Mouse (Mus musculus) embryo, embryonic 11 days (tissue): ENCODE measurements at regions not wholly inside any gene's neighbourhood (a gene's known extent, or its start where the extent isn't known, plus 50 kb on each side); places are given as distances from the start of the nearest gene placed in this dataset.
"Not testable (repeated sequence)": the region's sequence is repeated elsewhere in the genome, so short reads cannot be mapped to it uniquely, and the experiment has no call there.

ENCODE experiments used
- DNase-seq: peaks from one replicate; pipeline ENCODE4 v3.0.0-alpha.2; 2015

DNA sequence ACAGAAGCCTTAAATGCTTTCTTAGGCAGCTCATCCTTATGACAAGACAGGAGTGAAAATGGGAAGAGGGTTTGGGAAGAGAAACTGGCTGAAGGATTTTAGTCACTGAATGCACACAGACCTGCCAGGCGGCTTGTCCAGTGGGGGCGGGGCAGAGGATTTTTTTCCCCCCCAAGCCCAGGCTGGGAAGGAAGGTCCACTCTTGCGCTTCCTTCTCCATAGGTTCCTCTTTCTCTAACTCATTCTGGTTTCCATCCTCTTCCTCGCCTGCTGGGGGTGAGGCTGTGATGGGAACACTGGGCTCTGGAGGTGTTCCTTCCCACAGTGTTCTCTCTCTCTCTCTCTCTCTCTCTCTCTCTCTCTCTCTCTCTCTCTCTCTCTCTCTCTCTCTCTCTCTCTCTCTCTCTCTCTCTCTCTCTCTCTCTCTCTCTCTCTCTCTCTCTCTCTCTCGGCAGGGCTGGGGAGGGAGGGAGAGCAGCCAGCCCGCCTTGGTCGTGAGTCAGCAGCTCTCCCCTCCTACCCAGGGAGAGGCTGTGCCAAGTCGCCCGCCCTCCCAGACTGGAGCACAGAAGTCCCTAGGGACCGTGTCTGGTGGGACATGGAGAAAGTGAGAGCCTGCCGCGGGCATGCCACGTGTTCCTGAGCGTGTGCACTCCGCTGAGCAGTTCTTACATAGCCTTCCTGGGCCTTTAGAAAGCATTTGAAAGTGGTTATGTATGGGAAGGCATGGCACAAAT lies 150.0 kb downstream of the Kcnrg start:
- peak; percentile 80 for DNase-seq

- no peak for DNase-seq
Observed at GRCm38 (mm10) chr14:61757823-61758175, 150.5 kb downstream of the Kcnrg start.

GRCm38 (mm10) chr14:61758586-61758985 lies 151.3 kb downstream of the Kcnrg start:
- DNase-seq, result no peak

DNA sequence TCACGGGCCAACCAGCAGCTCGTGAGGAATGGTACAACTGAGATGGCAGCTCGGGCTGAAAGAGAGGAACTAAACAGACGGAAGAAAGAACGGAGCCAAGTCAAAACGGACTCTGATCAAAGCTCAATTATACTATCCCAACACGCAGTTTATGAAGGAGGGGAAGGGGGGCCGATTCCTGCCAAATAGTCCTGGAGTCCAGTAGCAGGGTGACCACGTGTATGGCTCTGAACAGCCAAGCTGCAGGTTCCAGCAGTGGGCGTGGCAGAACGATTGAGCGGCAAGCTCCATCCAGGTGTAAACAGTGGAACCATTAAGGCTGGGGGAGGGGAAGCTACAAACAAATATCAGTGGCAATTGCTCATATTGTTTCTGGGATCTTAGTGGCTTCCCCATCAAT lies 152.9 kb downstream of the Kcnrg start:
- not testable (repeated sequence) for DNase-seq

DNA sequence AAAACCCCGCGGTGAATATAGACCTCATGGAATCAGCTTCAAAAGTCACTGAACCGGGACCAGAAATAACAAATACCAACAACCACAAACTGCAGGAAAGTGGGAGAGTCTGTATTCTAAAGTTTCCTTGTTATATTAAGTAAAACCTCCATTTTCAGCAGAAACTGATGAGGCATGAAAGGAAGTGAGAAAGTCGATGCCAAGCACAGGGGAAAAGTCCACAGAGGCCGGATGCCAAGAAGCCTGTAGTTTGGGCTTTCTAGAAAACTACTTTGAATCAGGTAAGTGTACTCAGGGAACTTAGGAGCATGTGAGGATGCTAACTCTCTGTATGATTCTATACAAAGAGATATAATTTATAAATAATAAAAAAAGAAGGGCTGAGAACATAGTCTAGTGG lies 154.8 kb downstream of the Kcnrg start:
- DNase-seq, result no peak

DNA sequence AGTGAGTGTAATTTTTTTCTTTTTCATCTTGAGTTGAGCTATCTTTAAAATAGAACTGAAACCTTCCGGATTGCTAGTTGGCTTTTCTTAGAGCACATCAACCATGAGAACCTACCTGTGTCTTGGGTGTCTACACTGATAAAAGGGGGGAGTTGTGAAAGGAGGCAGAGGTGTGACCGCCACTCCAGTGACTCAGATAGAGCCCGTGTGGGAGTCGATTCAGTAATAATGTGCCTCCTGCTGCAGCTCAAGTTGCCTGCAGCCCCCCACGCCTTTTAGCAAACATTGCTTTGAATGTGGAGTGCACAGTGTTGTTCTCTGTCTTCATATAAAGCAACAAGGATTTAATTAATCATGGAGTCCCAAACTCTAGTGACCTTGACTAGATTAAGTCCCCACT lies 162.6 kb downstream of the Kcnrg start:
- no peak for DNase-seq

DNA sequence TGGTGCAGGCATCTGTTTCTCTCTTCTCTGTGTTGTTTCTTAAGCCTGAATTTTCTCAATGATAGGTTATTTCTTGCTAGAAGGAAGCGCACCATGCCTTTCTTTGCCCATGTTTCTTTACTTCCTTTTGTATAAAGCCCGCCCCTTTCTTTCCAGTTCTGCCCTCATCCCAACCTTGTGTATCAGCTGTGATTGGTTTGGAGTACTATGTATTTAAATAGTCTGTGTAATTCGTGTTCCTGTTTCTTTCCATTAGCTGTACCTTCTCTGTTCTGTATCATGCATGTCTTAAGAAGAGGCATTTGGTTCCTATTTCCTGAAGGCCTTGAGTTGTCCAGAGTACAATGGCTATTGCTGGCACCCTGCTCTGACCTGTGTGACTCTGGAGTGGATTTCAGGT lies 166.9 kb downstream of the Kcnrg start:
- no peak for DNase-seq

DNA sequence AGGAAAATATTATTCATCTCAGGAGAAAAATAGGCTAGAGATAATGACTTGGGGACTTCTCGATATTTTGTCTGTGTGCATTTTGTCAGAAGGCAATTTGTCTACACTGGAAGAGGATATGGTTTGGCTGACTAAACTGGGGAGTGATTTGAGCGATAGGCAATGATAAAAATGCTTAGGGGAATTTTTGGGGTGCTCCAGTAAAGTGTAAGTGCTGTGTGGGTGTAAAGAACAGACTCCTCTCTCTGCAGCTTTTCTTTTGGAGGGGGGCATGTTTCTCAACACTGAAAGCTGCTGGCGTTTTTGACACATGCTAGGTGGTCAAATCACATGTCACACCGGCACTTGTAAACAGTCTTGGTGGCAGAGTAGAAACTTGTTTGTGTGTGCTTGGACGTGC lies 171.4 kb downstream of the Kcnrg start:
- no peak for DNase-seq

DNA sequence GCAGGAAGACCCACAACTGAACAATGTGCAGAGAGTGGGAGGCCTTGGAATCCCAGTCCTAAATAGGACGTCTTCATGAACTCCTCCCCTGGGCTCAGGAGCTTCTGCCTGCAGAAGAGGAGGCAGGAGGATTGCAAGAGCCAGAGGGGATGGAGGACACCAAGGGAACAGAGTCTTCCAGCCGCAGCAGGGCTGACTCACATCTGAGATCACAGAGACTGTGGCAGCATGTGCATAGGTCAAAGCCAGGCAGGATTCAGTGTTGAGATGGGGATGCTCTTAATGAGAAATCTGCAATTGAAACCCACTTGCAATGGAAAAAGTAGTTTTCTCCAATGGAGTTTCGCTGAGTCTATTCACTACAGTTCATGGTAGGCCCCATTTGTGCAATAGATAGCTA lies 175.9 kb downstream of the Kcnrg start:
- no peak for DNase-seq

- DNase-seq, result no peak
Observed at GRCm38 (mm10) chr14:61784609-61785008, 177.4 kb downstream of the Kcnrg start.

DNA sequence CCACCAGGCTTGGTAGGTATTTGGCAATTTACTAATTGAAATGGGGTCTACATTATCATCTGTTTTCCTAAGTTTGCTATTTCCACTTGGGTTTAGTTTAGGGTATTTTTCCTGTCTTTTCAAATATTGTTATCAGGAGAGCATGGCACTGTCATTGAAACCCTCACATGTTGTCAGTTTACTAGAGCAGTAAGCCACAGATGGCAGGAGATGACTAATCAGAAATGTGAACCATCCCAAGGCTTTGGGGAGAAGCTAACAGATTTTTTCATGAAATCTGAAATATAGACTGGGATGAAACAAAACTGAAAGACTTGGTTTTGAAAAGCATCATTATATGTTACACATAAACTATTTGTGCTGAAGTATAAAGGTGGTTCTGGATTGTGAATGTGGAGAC lies 178.8 kb downstream of the Kcnrg start:
- no peak for DNase-seq

DNA sequence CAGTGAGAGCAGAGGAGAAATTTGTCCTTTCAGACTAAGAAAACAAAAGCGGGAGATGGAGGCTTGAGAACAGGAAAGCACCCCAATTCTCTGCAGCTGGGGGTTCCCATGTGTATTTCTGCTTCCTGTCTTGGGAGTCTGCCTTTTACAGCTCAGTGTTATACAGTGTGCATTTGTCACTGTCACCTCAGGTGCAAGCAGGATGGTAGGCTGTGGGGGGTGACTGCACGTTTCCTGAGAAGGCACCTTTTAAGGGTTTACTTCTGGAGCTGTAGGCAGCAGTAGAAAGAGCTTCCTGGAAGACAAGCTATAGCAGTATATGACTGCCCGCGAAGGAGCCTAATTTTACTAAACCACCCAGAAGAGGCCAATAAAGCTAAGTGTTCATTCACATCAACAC lies 180.5 kb downstream of the Kcnrg start:
- no peak for DNase-seq

- no peak for DNase-seq
Observed at GRCm38 (mm10) chr14:61788998-61789790, 181.9 kb downstream of the Kcnrg start.

- no peak for DNase-seq
Observed at GRCm38 (mm10) chr14:61795976-61796645, 188.9 kb downstream of the Kcnrg start.

GRCm38 (mm10) chr14:61796671-61797070 lies 189.4 kb downstream of the Kcnrg start:
- no peak for DNase-seq

DNA sequence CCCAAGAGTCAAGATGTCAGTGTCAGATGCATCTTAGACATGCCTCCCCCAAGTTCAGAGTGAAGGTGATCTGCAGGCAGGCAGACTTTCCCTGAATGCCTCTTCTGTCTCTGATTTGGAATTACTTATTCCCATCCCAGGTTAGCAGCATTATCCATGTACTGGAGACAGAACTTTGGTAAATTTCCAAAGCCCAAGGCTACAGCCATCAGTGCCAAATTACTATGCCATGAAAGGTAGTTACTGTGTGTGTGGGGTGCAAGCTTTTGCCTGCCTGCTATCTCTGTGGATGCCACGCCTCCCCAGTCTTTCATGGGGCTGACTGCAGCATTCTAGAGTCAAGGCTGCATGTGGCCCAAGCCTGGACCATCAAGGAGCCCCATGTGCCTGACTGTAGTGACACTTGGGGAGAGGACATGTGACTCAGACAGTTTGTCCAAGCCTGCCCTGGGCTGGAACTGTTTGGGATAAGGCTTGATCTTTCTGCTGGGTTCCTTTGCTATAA lies 196.2 kb downstream of the Kcnrg start:
- no peak for DNase-seq

GRCm38 (mm10) chr14:61805433-61805832 lies 198.2 kb downstream of the Kcnrg start:
- DNase-seq, result no peak

DNA sequence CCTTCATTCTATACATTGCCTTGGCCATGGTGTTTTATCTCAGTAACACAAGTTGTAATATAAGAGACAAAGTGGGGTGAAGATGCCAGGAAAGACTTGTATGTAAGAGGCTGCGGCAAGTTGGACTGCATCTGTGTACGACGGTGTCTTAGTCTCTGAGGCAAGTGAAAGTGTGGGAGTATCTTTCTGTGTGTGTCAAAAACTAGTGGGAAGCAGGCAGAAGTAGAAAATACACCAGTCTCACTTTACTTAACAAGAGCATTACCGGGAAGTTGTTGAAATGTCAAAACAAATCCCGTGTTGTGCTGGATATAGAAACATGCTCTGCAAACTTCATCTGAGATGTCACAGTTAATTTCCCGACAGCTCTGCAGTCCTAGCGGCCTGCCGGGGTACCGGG lies 200.9 kb downstream of the Kcnrg start:
- DNase-seq, result no peak

GRCm38 (mm10) chr14:61809716-61810437 lies 202.6 kb downstream of the Kcnrg start:
- no peak for DNase-seq

GRCm38 (mm10) chr14:61810836-61811235 lies 203.6 kb downstream of the Kcnrg start:
- DNase-seq, result no peak

GRCm38 (mm10) chr14:61817711-61818110 lies 210.5 kb downstream of the Kcnrg start:
- DNase-seq, result peak; percentile 18

DNA sequence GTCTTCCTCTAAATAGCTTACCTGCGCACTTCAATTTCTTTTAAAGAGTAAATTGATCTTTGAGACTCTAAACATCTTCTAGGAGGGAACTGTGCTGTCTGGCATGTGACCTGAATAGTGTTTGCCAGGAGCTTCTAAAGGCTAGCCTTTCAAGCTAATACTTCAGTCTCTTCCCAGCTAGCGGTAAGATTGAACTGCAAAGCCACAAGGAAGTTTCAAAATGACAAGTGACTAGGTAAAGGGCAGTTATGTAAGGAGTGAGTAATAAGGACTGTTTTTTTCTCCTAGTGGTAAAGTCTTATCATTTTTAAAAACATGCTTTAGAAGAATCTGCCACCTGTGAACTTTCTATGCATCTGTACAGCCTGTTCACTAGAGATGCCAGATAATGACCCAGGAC lies 211.1 kb downstream of the Kcnrg start:
- no peak for DNase-seq

GRCm38 (mm10) chr14:61819251-61819650 lies 212.0 kb downstream of the Kcnrg start:
- no peak for DNase-seq
